Mouse (Mus musculus) gastrocnemius, adult 8-10 months (tissue): ENCODE measurements around the gene Cct5. TPM values are rescaled to one million over a fixed set of nuclear protein-coding genes. Genes with fewer than 3 reads are reported as not detected.
A peak's percentile ranks its signal among the peaks of the same experiment; 100 is the strongest.

ENCODE experiments used
- DNase-seq, 2 experiments: peaks; one replicate each; pipeline ENCODE4 v3.0.0; 2022; ENCODE audit warnings: low spot score in 2 of 2
- total RNA-seq, 4 experiments: library from RNA; stranded (reverse); gene quantifications; 2 replicates each; pipeline ENCODE4 v1.2.4; 2022

The Cct5 gene
- total RNA-seq: 100 to 1,000 TPM; 110 to 120 (median 115) TPM

DNA sequence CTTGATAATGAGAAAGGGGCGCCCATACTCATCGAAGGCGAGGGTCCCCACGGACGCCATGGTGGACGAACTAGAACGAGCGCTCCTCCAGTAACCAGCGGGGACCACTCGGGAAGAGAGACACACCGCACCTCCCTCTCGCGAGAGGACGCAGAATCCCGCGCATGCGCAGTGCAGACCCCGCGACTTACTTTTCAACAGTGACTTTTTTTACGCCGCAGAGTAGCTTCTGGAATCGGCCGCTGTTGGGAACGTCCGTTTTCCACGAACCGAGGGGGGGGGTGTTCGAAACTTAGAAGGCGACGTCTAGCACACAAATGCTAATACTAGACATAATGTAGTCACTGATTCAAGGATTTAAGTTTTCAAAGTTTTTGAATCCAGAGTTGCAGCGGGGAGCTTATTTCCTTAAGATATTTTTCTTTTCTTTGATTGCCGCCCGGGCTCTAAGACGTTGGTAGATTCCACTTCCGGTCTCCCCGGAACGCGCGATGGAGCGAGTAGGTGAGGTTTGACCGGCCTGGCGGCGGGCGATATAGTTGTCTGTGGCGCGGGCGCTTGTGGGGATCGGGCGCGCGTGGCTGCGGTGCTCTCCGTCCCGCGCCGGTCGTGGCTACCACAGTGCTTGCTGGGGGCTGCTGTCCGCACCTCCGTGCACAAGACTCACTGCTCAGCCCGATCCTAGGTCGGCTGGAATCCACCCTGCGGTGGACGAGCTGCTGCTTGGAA, at the start of gene Cct5, which contains the start of gene Fam173b:
TSS of gene Cct5 (minus strand) at position 159 of the 729 bp plus-strand sequence.
TSS of gene Fam173b (plus strand) at position 207 of the 729 bp plus-strand sequence.
- peak; percentile 95 for DNase-seq

- no peak for DNase-seq
These were observed 49.2 kb upstream of the Cct5 start for GRCm38 (mm10) chr15:31650821-31651220.

DNA sequence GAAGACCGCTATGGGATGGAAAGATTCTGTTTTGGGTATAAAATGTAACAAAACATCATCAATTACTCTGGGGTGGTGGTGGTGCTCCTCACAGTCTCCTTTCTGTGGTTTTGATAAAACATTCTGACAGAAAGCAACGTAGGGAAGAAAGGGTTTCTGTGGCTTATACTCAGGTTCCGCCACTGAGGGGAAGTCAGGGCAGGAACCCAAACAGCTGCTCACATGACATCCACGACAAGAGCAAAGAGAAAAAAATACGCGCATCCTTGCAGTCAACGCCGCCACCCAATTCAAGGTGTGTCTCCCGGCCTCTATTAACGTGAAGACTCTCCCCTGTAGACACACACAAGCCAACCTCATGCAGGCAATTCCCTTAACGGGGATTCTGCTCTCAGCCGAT, 48.1 kb upstream of the Cct5 start:
- DNase-seq: no peak

GRCm38 (mm10) chr15:31647851-31648569, 46.4 kb upstream of the Cct5 start:
- no peak for DNase-seq

GRCm38 (mm10) chr15:31647225-31647624, 45.6 kb upstream of the Cct5 start:
- DNase-seq: no peak

DNA sequence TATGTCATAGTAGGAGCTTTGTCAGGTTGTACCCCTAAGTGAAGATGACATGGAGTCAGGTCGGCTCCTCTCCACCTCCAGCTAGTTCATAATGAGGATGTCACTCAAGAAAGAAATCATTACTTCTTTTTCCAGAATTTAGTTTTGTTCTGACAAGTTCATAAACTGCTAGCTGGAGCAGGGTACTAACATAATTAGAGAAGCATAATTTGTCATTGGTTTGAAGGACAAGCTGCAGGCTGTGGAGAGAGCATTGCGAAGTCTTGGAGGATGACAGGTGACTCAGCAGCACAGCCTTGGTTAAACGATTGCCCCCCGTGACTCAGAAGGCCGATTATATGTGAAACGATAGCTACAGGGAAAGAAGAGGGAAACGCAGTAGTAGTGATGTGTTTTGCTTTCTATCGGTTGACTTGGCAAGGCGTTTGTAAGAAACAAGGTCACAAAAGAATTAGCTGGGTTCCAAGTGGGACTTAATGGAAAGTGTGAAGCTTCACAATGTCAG, 34.5 kb upstream of the Cct5 start:
- no peak for DNase-seq

- DNase-seq: no peak
These were observed 33.0 kb upstream of the Cct5 start for GRCm38 (mm10) chr15:31634582-31634981.

DNA sequence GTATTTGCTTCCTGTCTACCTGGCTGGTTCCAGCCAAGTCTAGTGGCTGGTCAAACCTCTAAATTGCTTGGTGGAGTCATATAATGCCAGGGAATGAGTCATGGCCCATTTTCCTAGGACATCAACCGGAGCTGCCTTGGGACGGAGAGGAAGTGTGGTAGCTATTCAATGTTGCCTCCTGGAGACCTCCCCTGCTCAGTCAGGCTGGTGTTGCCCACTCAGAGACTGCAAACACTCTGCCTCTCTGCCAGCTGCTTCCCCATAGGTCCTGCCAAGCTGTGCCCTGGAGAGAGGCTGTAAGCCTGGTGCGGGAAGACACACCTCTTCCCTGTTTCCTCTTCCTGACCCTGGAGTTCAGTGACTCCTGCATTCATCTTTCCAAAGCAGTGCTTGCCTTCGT, 30.9 kb upstream of the Cct5 start:
- no peak for DNase-seq

- no peak for DNase-seq
These were observed 29.8 kb upstream of the Cct5 start for GRCm38 (mm10) chr15:31631396-31631858.

DNA sequence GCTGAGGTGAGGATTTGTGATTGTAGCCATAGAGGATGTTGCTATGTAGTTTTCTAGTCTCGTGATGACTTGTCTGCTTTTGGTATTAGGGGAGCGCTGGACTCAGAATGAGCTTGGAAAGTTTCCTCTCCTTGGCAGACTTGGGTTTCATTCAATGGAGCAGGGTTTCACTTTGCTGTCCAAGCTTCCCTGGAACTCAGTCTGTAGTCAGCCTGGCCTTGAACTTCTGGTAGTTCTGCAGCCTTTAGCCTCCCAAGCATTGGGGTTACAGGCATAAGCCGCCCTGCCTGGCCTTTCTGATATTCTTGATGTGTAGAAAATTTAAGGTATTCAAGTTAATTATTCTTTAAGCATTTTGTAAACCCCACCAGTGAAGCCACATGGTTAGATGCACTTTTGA, 28.0 kb upstream of the Cct5 start:
- DNase-seq: no peak

DNA sequence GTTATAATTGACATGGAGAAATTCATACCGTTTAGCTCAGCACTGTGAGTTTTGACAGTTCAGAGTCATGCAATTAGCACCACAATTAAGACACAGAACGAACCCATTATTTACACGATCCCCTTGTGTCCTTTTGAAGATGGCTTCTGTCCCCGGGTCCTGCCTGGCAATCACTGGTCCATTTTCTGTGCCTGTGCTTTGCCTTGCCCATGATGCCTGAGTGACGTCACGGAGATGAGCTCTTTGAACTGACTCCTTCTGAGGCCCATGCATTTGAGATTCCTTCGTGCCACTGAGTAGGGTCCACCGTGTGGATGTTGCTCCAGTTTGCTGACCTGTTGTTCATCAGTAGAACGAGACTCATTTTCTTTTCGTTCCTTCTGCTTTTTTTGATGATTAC, 26.6 kb upstream of the Cct5 start:
- no peak for DNase-seq

DNA sequence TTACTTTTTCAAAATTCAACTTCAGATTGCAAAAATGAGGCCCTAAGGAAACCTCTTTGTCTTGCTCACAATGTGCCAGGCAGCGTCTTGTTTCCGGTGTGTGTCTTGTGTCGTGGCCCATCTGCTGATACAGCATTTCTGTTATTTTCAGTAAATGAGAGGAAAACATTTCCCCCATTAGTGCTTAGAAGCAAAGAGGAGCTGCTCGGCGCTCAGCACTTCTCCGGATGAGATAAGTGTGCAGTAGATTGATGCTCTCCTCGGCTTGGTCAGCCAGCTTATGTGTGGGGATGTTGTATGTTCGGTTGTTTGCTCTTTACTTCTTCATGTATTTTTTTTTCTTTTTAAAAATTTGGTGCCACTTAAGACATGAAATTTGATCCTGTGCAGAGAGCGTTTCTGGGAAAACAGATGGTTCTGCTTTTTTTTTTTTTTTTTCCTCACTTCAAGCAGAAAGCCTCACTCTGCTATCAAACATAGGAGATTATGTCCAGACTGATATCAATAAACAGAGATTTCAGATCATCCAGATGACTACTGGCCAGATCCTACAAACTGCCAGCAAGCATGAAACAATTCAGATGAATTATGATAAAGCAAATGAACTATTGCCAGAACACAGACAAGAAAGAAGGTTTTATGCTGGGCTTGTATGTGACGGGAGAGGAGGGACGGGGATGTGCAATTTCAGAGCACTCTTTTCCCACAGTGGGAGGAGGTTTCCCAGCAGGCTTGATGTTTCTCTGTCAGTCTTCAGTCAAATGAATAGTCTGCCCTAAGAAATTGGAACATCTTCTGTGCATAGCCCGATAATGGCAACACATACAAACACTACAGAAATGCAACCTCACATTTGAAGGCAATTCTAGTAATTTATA, 25.9 kb upstream of the Cct5 start:
- no peak for DNase-seq

DNA sequence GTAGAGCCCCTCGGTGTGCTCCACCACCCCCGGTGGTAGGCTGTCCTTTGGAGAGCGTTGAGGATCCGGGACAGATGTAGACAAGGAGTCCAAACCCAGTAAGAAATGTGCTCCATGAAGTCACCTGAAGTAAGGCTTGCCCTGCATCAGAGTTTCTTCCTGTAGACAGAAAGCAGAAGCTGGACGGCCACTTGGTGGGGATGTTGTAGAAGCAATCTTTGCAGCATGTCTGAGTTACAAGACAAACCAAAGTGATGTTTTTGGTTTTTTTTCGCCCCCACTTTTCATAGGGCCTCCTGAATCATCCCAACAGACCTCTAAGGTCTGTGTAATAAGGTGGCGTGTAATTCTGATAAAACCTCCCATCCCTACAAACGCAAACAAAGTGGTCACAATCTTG, 17.9 kb upstream of the Cct5 start:
- DNase-seq: no peak

DNA sequence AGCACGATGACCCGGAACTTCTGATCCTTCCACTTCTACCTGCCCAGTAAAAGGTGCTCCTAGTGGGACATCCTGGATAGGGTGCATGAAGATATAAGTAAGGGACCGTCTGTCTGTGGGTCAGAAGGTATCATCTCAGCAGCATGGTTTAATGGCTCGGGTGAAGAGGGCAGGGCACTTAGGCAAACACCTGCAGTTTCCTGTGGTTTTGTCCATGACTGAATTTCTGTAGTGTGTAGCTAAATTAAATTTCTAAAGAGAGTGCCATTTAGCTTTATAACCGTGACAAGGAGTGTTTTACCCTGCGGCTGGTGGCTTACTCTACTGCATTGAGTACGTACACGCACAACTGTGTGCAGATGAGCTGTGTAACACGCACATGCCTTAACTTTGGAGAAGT, 15.7 kb upstream of the Cct5 start:
- no peak for DNase-seq

DNA sequence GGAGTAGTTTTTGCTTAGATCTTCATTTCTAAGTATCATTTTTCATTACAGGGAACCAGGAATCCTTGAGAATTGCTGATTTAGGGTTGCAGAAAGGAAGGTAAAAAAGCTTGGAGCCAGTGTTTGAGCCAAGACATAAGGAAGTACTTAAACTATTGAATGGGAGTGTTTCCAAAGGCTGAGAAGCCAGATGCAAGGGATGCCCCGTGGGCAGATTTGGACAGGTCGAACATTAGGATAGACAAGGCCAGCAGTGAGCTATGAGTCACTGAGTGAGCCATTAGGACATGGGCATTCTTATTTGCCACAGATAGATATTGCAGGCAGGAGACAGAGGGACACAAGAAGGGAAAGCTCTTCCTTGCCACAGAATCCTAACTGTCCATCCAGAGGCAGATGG, 13.1 kb upstream of the Cct5 start:
- DNase-seq: no peak

DNA sequence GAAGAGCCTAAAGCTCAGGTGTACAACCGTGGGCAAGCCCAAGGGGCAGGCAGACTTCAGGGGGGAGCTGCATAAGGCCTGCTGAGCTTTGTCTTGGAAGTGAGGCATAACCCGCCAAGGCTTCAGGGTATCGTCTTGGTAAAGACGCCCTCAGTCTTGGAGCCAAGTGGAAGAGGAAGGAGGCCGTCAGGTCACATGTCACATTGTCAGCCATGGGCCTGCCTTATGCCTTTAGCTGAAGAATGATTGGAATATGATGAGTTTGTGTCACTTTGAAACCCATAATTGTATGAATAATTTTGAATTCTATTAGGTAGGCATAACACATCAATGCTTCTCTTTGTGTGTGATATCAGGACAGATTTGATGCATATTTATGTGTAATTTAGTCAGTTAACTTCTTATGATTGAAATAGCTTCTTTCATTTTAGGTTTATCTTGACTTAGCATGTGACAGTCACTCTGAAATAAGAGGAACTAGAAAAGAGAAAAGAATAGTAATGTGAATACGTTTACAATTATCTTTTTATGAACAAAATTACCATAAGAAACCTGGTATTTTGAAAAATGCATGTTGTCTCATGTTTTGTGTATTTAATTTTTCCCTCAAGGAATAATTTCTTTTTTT, 12.3 kb upstream of the Cct5 start:
- no peak for DNase-seq

- no peak for DNase-seq
These were observed 10.4 kb upstream of the Cct5 start for GRCm38 (mm10) chr15:31611976-31612375.

DNA sequence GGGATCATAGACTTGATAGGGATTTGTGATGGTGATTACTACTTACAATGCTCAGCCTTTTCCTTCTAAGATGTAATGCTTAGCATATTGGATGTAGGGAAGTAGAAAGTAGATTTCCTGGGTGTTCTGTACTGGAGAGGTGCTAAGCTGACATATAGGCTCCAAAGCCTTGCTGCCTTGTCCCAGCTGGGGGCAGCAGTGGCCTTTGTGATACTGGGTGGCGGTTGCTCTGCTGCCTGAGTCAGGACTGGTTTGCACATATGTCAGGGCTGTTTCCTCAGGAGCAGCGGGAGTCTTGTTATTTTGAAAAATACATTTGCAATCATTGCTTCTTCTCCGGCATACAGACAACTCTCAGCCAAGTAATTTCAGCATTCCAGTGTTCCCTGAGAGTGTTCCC, 9.4 kb upstream of the Cct5 start:
- DNase-seq: no peak

- peak in 1 of 2 experiments; percentile 15 for DNase-seq
These were observed 5.2 kb upstream of the Cct5 start for GRCm38 (mm10) chr15:31606821-31607220.

GRCm38 (mm10) chr15:31603113-31603512, 1.5 kb upstream of the Cct5 start:
- no peak for DNase-seq

DNA sequence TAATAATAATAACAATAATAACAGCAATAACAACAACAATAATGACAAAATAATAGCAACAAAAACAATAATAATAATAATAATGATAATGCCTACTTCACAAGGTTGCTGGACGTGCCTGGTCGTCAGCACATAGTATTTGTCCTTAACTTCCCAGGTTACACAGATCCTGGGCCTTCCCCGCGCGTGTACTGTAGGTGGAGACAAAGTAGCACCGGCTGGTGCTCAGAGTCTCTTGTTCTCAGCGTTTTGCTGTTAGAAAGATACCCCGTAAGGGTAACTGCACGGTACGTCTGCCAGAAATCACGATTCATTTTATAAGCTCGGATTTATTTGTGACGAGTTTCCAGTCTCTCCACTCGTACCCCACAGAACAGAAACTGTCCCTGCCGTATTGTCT, 822 bp upstream of the Cct5 start:
- no peak for DNase-seq
